8 mouse cellular contexts compared by ENCODE assay signal in genomic region chr12:110696975-110697400, GRCm38 (mm10). TPM values are rescaled to one million over a fixed set of nuclear protein-coding genes. Genes with fewer than 3 reads are reported as not detected.
DNase-seq lines count a peak whose midpoint lies in the region; ATAC-seq and TF ChIP-seq lines count a peak whose summit lies in the region.

No protein-coding gene starts in this region.

- peak overlapping the region; percentile 73 for H3K4me2 ChIP-seq in liver, embryonic 11.5 days

- H3K36me3 ChIP-seq in testis, adult 2 months (ENCODE audit: control insufficient read depth, insufficient read depth, low read length): peaks cover 7% of the 10 kb centered on the region
- H3K36me3 ChIP-seq in liver, embryonic 11.5 days (ENCODE audit: control insufficient read depth, insufficient read depth, low read length): peaks cover 16% of the 10 kb centered on the region

- ATAC-seq in liver, embryonic 11.5 days (replicated peaks; ENCODE audit: low FRiP score): no peak

- H3K4me3 ChIP-seq in testis, adult 2 months (ENCODE audit: control insufficient read depth, low read depth, low read length): peak overlapping the region; percentile 96
- H3K4me3 ChIP-seq in liver, embryonic 11.5 days (ENCODE audit: low read depth, low read length): peak overlapping the region; percentile 99

- no peaks in the 10 kb centered on the region for H3K27me3 ChIP-seq in testis, adult 2 months (ENCODE audit: control insufficient read depth, insufficient read depth, low read length)
- no peaks in the 10 kb centered on the region for H3K27me3 ChIP-seq in liver, embryonic 11.5 days (replicated peaks; ENCODE audit: control insufficient read depth, insufficient read depth, low read length)

- H3K9ac ChIP-seq in liver, embryonic 11.5 days (ENCODE audit: low read depth, low read length): peak overlapping the region; percentile 85

- no peak for TF ChIP-seq CTCF in testis, adult 2 months (IDR thresholded peaks at IDR 0.05; ENCODE audit: control insufficient read depth, insufficient read depth, insufficient replicate concordance, low read depth, low read length)

- H3K4me1 ChIP-seq in testis, adult 2 months (ENCODE audit: control insufficient read depth, insufficient read depth, low read length): peaks cover 5% of the 10 kb centered on the region
- peaks cover 54% of the 10 kb centered on the region for H3K4me1 ChIP-seq in liver, embryonic 11.5 days (replicated peaks; ENCODE audit: control insufficient read depth, insufficient read depth, low read length)

- WGBS in liver, embryonic 11.5 days: 43% methylated on average over 9 of the region's 9 CpGs

- no peaks in the 10 kb centered on the region for H3K9me3 ChIP-seq in liver, embryonic 11.5 days (ENCODE audit: control insufficient read depth, low read length)

- peak overlapping the region; percentile 80 for H3K27ac ChIP-seq in testis, adult 2 months (ENCODE audit: control insufficient read depth, insufficient read depth, low read depth, low read length)
- H3K27ac ChIP-seq in liver, embryonic 11.5 days (ENCODE audit: low read depth, low read length): peak overlapping the region; percentile 96

- no peak for TF ChIP-seq POLR2A in testis, adult 2 months (IDR thresholded peaks at IDR 0.05; ENCODE audit: control insufficient read depth, low read depth, low read length)

- peak; percentile 57 for DNase-seq in cerebellum, adult 9-11 months
- no peak for DNase-seq in cerebellum, adult 11 months
- DNase-seq in testis, postnatal 10 days (ENCODE audit: low spot score): no peak
- DNase-seq in liver, embryonic 11.5 days (ENCODE audit: low spot score): no peak
- no peak for DNase-seq in layer of hippocampus, adult 9-10 months (ENCODE audit: low spot score)
- DNase-seq in right cerebral cortex, postnatal 10 days (ENCODE audit: low spot score in 2 of 2): no peak
- DNase-seq in adrenal gland, adult 2 months: no peak

RNA-seq across cellular contexts. Expression of gene Hsp90aa1, which starts 5.5 kb away (rescaled TPM):
- 592 and 736 TPM in 2 replicates for polyA plus RNA-seq in testis, adult 2 months (2012; rRNA removed)
- 1,759 and 1,828 TPM in 2 replicates for polyA plus RNA-seq in liver, embryonic 11.5 days (2014; fragmentation: Nextera tagmentation; extraction: Ambion mirVana)
- total RNA-seq in adrenal gland, adult 2 months (2021): 100 to 1,000 TPM; 854 to 984 TPM
- 22.5 and 33.7 TPM in 2 replicates for polyA plus RNA-seq in adrenal gland, adult 2 months (2012; rRNA removed)

RNA-seq across cellular contexts. Expression of gene 1700001K19Rik, which starts 14.6 kb away (rescaled TPM):
- polyA plus RNA-seq in testis, adult 2 months (2012; rRNA removed): 745 and 752 TPM in 2 replicates
- polyA plus RNA-seq in liver, embryonic 11.5 days (2014; fragmentation: Nextera tagmentation; extraction: Ambion mirVana): not detected in 2 replicates
- not detected for total RNA-seq in adrenal gland, adult 2 months (2021)
- not detected in 2 replicates for polyA plus RNA-seq in adrenal gland, adult 2 months (2012; rRNA removed)

RNA-seq across cellular contexts. Expression of gene Wdr20, which starts 40.8 kb away (rescaled TPM):
- 15.0 and 17.0 TPM in 2 replicates for polyA plus RNA-seq in testis, adult 2 months (2012; rRNA removed)
- 17.7 and 18.2 TPM in 2 replicates for polyA plus RNA-seq in liver, embryonic 11.5 days (2014; fragmentation: Nextera tagmentation; extraction: Ambion mirVana)
- total RNA-seq in adrenal gland, adult 2 months (2021): 10 to 100 TPM; 46.8 to 53.3 TPM
- polyA plus RNA-seq in adrenal gland, adult 2 months (2012; rRNA removed): 19.1 and 23.8 TPM in 2 replicates

Comparison
In these comparisons a context has a peak if more than half of its experiments do, and no peak if none do; other contexts are left out.
1. RNA of gene Hsp90aa1, which starts 5.5 kb away (polyA plus RNA-seq): 1,759 to 1,828 TPM in liver, embryonic 11.5 days and 592 to 736 TPM in testis, adult 2 months; 22.5 to 33.7 TPM in adrenal gland, adult 2 months; every median in the first group is over 10 times any median in the second.
2. RNA of gene 1700001K19Rik, which starts 14.6 kb away (polyA plus RNA-seq): 745 to 752 TPM in testis, adult 2 months; not detected in liver, embryonic 11.5 days and not detected in adrenal gland, adult 2 months; every median in the first group is over 100 times any median in the second.